Mouse (Mus musculus) left cerebral cortex, adult 11 months (tissue): ENCODE measurements around the gene Lman2.
A peak's percentile ranks its signal among the peaks of the same experiment; 100 is the strongest.

Source experiments
- DNase-seq: peaks from one replicate; pipeline ENCODE4 v3.0.0; 2022; ENCODE audit warnings: low spot score

The Lman2 gene

GRCm38 (mm10) chr13:55327169-55327568, 35.4 kb downstream of the Lman2 start:
- DNase-seq = no peak

DNA sequence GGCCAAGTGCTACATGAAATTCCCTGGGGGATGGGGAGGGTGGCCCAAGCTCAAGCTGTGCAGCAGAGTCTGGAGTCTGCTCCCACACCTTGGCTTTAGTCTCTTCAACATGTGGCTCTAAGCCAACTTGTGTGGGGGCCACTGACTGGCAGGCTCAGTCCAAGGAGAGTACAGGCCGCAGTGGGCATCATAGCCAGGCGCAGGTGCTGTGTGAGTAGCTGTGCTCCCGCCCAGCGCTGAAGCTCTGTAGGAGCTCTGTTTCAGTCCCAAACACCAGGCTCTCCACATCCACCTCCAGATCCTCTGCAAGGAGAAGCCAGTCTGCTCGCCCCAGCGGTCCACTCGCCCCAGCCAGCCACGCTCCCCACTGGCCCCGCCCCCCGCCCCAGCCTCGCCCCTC, 37.0 kb downstream of the Lman2 start:
- DNase-seq = no peak

GRCm38 (mm10) chr13:55322130-55322825, 40.3 kb downstream of the Lman2 start:
- no peak for DNase-seq

GRCm38 (mm10) chr13:55321434-55322129, 41.0 kb downstream of the Lman2 start, which contains the start of gene Rab24:
Gene Rab24, minus strand, starts transcription at chr13:55321946.
- peak; percentile 77 for DNase-seq

DNA sequence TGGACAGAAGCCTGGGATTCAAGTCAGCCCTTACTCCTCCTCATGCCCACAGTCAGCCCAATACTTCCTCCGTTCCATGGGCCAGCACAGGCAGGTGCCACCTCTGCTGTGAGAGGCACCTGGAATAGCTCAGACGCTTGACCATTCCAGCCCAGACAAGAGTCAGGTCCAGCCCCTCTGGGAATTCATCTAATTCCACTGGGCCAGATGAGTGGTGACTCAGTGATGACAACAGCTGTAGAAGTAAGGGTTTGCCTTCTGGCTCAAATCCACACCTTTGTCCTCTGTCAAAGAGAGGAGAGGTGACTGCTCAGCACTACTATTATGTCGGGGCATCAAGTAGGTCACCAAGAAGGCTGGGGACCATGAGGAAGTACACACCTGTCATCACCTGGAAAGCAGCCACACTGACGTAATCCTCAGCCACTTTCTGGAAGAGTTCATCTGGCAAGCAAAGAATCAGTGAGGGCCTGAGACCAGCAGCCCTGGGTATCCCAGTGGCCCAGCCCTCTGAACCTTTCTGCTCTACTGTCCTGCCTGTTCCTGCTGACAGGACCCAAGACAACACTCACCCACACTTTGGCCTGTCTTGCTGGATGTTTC, 42.6 kb downstream of the Lman2 start, which contains the start of gene Prelid1:
Gene Prelid1, plus strand, starts transcription at position 570 of the 603 bp plus-strand sequence.
- DNase-seq = no peak

- DNase-seq = no peak
Observed at GRCm38 (mm10) chr13:55318351-55318750, 44.2 kb downstream of the Lman2 start.

- DNase-seq = no peak
Observed at GRCm38 (mm10) chr13:55314891-55315412, 47.6 kb downstream of the Lman2 start.

GRCm38 (mm10) chr13:55313051-55313450, 49.5 kb downstream of the Lman2 start:
- DNase-seq = no peak

- no peak for DNase-seq
Observed at GRCm38 (mm10) chr13:55312028-55312630, 50.5 kb downstream of the Lman2 start.

GRCm38 (mm10) chr13:55300913-55301312, 61.7 kb downstream of the Lman2 start:
- DNase-seq = no peak

DNA sequence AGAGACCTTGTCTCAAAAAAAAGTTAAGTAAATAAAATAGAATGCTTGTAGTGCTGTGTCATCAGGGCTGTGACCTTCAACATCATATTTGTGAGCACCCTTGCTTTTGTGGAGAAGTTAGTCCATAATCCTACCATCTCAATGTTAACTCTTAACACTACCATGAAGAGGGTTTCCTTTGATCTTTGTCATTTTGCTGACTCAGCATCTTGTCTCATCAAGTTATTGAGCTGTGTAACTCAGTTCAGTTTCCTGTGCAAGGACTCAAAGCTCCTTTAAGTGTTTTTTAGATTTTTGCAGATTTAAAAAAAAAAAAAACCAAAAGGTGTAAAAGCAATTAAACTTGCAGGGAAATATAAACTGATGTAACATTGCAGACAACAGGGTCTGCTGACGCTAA, 65.8 kb downstream of the Lman2 start:
- DNase-seq = no peak
